Comparison of ENCODE assay signal across 25 mouse cellular contexts in the genomic region with DNA sequence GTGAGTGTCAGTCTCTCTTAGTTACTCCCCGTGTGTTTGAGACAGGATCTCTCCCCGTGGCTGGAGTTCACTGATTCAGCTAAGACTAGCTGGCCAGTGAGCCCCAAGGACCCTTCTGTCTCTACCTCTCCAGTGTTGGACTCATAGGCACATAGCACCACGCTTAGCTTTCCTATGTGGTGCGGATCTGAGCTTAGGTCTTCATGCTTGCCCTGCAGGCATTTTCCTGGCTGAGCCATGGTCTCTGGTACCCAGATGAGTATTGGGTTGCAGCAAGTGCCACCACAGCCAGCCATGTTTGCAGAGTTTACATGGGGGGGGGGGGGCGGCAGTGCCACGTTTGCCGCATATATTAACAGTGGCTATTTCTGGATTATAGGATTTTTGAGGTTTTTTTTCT.
DNase-seq lines count a peak whose midpoint lies in the region; ATAC-seq lines count a peak whose summit lies in the region.
"Had no signal": no experiment of that assay in that cellular context is flagged by ENCODE, and none has a peak within 500 bp of the region (broad histone marks: within the 10 kb centered on the region; RNA-seq: fewer than 3 reads in every experiment).

No protein-coding gene starts in this region.

- H3K36me3 ChIP-seq in embryonic facial prominence, embryonic 10.5 days (replicated peaks), result 0 out of 2 replicates have a peak, but pooled peaks cover 14% of the 10 kb centered on the region
- H3K36me3 ChIP-seq in embryonic facial prominence, embryonic 11.5 days (replicated peaks; ENCODE audit: control insufficient read depth, insufficient read depth, low read depth, low read length), result no peaks in the 10 kb centered on the region
- no peaks in the 10 kb centered on the region for H3K36me3 ChIP-seq in embryonic facial prominence, embryonic 14.5 days (ENCODE audit: control insufficient read depth, insufficient read depth, low read length)
- no peaks in the 10 kb centered on the region for H3K36me3 ChIP-seq in limb, embryonic 15.5 days
- H3K36me3 ChIP-seq: heart, embryonic 10.5 days; heart, embryonic 13.5 days had no signal

- H3K4me1 ChIP-seq in embryonic facial prominence, embryonic 10.5 days, result peaks cover 53% of the 10 kb centered on the region
- peaks cover 4% of the 10 kb centered on the region for H3K4me1 ChIP-seq in embryonic facial prominence, embryonic 11.5 days (ENCODE audit: control insufficient read depth, insufficient read depth, low read length)
- peaks cover 25% of the 10 kb centered on the region for H3K4me1 ChIP-seq in embryonic facial prominence, embryonic 14.5 days (ENCODE audit: control insufficient read depth, insufficient read depth, low read length)
- peaks cover 31% of the 10 kb centered on the region for H3K4me1 ChIP-seq in limb, embryonic 15.5 days

- WGBS in embryonic facial prominence, embryonic 10.5 days, result 70% methylated on average over 7 of the region's 7 CpGs
- 60% methylated on average over 7 of the region's 7 CpGs for WGBS in embryonic facial prominence, embryonic 11.5 days
- 48% methylated on average over 7 of the region's 7 CpGs for WGBS in embryonic facial prominence, embryonic 14.5 days
- 62% methylated on average over 7 of the region's 7 CpGs for WGBS in limb, embryonic 15.5 days

- H3K9me3 ChIP-seq in embryonic facial prominence, embryonic 10.5 days, result no peaks in the 10 kb centered on the region
- no peaks in the 10 kb centered on the region for H3K9me3 ChIP-seq in embryonic facial prominence, embryonic 11.5 days (replicated peaks; ENCODE audit: control insufficient read depth, low read length)
- H3K9me3 ChIP-seq in embryonic facial prominence, embryonic 14.5 days (ENCODE audit: control insufficient read depth, low read length), result no peaks in the 10 kb centered on the region
- H3K9me3 ChIP-seq in limb, embryonic 15.5 days, result no peaks in the 10 kb centered on the region
- H3K9me3 ChIP-seq: heart, embryonic 10.5 days; heart, embryonic 13.5 days; hindbrain, embryonic 13.5 days; intestine, embryonic 15.5 days had no signal

- H3K27me3 ChIP-seq in embryonic facial prominence, embryonic 10.5 days (replicated peaks; ENCODE audit: low read depth, poor library complexity, severe bottlenecking), result no peaks in the 10 kb centered on the region
- H3K27me3 ChIP-seq in embryonic facial prominence, embryonic 11.5 days (ENCODE audit: control insufficient read depth, insufficient read depth, low read length), result no peaks in the 10 kb centered on the region
- H3K27me3 ChIP-seq in embryonic facial prominence, embryonic 14.5 days (replicated peaks; ENCODE audit: control insufficient read depth, insufficient read depth, low read length), result no peaks in the 10 kb centered on the region
- H3K27me3 ChIP-seq in limb, embryonic 15.5 days, result no peaks in the 10 kb centered on the region
- H3K27me3 ChIP-seq: heart, embryonic 13.5 days; hindbrain, embryonic 13.5 days; intestine, embryonic 15.5 days had no signal

- H3K4me3 ChIP-seq in embryonic facial prominence, embryonic 10.5 days, result no peak overlapping the region
- no peak overlapping the region for H3K4me3 ChIP-seq in embryonic facial prominence, embryonic 11.5 days (ENCODE audit: low read depth, low read length)
- no peak overlapping the region for H3K4me3 ChIP-seq in embryonic facial prominence, embryonic 14.5 days (ENCODE audit: low read depth, low read length)
- no peak overlapping the region for H3K4me3 ChIP-seq in limb, embryonic 15.5 days
- H3K4me3 ChIP-seq: gastrocnemius, adult 2 months; heart, adult 2 months; heart, embryonic 10.5 days; heart, embryonic 13.5 days; hindbrain, embryonic 13.5 days; intestine, embryonic 15.5 days had no signal

- peak; percentile 54; the same call in 1 of the 2 replicates for ATAC-seq in embryonic facial prominence, embryonic 11.5 days (replicated peaks; ENCODE audit: insufficient number of reproducible peaks, low FRiP score, low TSS enrichment, low read depth)
- ATAC-seq in embryonic facial prominence, embryonic 14.5 days (ENCODE audit: low read depth), result no peak
- no peak for ATAC-seq in limb, embryonic 15.5 days (ENCODE audit: insufficient number of reproducible peaks, low FRiP score, low TSS enrichment, low read depth)
- ATAC-seq: CD4-positive, CD25-positive, alpha-beta regulatory T cell, adult 4 months; forebrain, embryonic 14.5 days; forebrain, postnatal 0 days; hindbrain, embryonic 16.5 days; intestine, embryonic 15.5 days had no signal

- DNase-seq in embryonic facial prominence, embryonic 10.5 days (ENCODE audit: low spot score), result peak; percentile 42
- DNase-seq in embryonic facial prominence, embryonic 11.5 days (ENCODE audit: low spot score), result peak; percentile 48
- DNase-seq in embryonic facial prominence, embryonic 14.5 days (ENCODE audit: low spot score), result peak; percentile 45
- no peak for DNase-seq in right cerebral cortex, adult 2 months (ENCODE audit: low spot score in 2 of 2)
- no peak for DNase-seq in c-Kit-positive CD71-positive TER-119-positive erythroid progenitor cells, embryonic 14.5 days (ENCODE audit: low spot score)
- DNase-seq: adrenal gland, adult 8-10 months; adrenal gland, postnatal 25 days; cerebellum, adult 18-20 months; cerebellum, adult 9-10 months; cerebellum, postnatal 14 days; forebrain, postnatal 0 days; gastrocnemius, adult 2 months; gastrocnemius, postnatal 25 days; heart, adult 2 months; heart, postnatal 14 days; heart, postnatal 4 days; kidney, adult 11 months had no signal

- H3K9ac ChIP-seq in embryonic facial prominence, embryonic 11.5 days (replicated peaks; ENCODE audit: low read length), result no peak overlapping the region
- H3K9ac ChIP-seq in embryonic facial prominence, embryonic 14.5 days (ENCODE audit: low read depth, low read length), result no peak overlapping the region
- H3K9ac ChIP-seq in limb, embryonic 15.5 days, result no peak overlapping the region
- H3K9ac ChIP-seq: forebrain, postnatal 0 days; heart, embryonic 13.5 days; hindbrain, embryonic 13.5 days; intestine, embryonic 15.5 days had no signal

- H3K4me2 ChIP-seq in embryonic facial prominence, embryonic 11.5 days (ENCODE audit: low read depth, low read length), result no peak overlapping the region
- no peak overlapping the region; the same call in 1 of the 2 replicates for H3K4me2 ChIP-seq in embryonic facial prominence, embryonic 14.5 days (ENCODE audit: low read depth, low read length)
- no peak overlapping the region for H3K4me2 ChIP-seq in limb, embryonic 15.5 days
- H3K4me2 ChIP-seq: heart, embryonic 13.5 days; hindbrain, embryonic 13.5 days; intestine, embryonic 15.5 days had no signal

- H3K27ac ChIP-seq in embryonic facial prominence, embryonic 10.5 days (replicated peaks), result peak overlapping the region; percentile 71
- peak overlapping the region; percentile 60 for H3K27ac ChIP-seq in embryonic facial prominence, embryonic 11.5 days (replicated peaks; ENCODE audit: low read depth, low read length)
- H3K27ac ChIP-seq in embryonic facial prominence, embryonic 14.5 days (replicated peaks; ENCODE audit: low read depth, low read length), result peak overlapping the region; percentile 73
- H3K27ac ChIP-seq in limb, embryonic 15.5 days, result peak overlapping the region; percentile 50
- H3K27ac ChIP-seq: heart, adult 2 months; heart, embryonic 13.5 days; hindbrain, embryonic 13.5 days; intestine, embryonic 15.5 days had no signal

Comparison
In these comparisons a context has a peak if more than half of its experiments do, and no peak if none do; other contexts are left out.
1. DNase-seq: peak in embryonic facial prominence, embryonic 10.5 days (single experiment), embryonic facial prominence, embryonic 11.5 days (single experiment) and embryonic facial prominence, embryonic 14.5 days (single experiment); none in right cerebral cortex, adult 2 months (0 of 2) and c-Kit-positive CD71-positive TER-119-positive erythroid progenitor cells, embryonic 14.5 days (single experiment).
2. Peak in every context shown above with its lines, with median percentiles within 50 percentile points of each other: H3K27ac ChIP-seq.